Mouse (Mus musculus): ENCODE results near the gene Slc26a10. TPM values are rescaled to one million over a fixed set of nuclear protein-coding genes. Genes with fewer than 3 reads are reported as not detected.

Slc26a10 gene
- polyA plus RNA-seq, 1 experiment from 2014 or later: 1.1 TPM

- Histone ChIP-seq H3K27me3 (ENCODE audit: control insufficient read depth, insufficient read depth, low read length) (no peaks in the 10 kb centered on the region), H3K9ac (replicated peaks; ENCODE audit: low read length) (no peak overlapping the region), H3K27ac (replicated peaks; ENCODE audit: low read depth, low read length) (no peak overlapping the region), H3K4me1 (ENCODE audit: control insufficient read depth, insufficient read depth, low read length) (no peaks in the 10 kb centered on the region), H3K36me3 (replicated peaks; ENCODE audit: control insufficient read depth, insufficient read depth, low read depth, low read length) (no peaks in the 10 kb centered on the region), H3K9me3 (replicated peaks; ENCODE audit: control insufficient read depth, low read length) (no peaks in the 10 kb centered on the region), H3K4me3 (ENCODE audit: low read depth, low read length) (no peak overlapping the region), H3K4me2 (ENCODE audit: low read depth, low read length) (no peak overlapping the region)
- DNase-seq (ENCODE audit: low spot score) (no peak), ATAC-seq (replicated peaks; ENCODE audit: insufficient number of reproducible peaks, low FRiP score, low TSS enrichment, low read depth) (no peak)
- WGBS: 95% methylated on average over 11 of the region's 11 CpGs
These were observed 36.0 kb upstream of the Slc26a10 start for GRCm38 (mm10) chr10:127216456-127216855.

- Histone ChIP-seq H3K9me3 (replicated peaks; ENCODE audit: control insufficient read depth, low read length) (no peaks in the 10 kb centered on the region), H3K4me3 (ENCODE audit: low read depth, low read length) (no peak overlapping the region), H3K27me3 (ENCODE audit: control insufficient read depth, insufficient read depth, low read length) (no peaks in the 10 kb centered on the region), H3K4me1 (ENCODE audit: control insufficient read depth, insufficient read depth, low read length) (0 out of 2 replicates have a peak, but pooled peaks cover 2% of the 10 kb centered on the region), H3K36me3 (replicated peaks; ENCODE audit: control insufficient read depth, insufficient read depth, low read depth, low read length) (no peaks in the 10 kb centered on the region), H3K4me2 (ENCODE audit: low read depth, low read length) (no peak overlapping the region), H3K27ac (replicated peaks; ENCODE audit: low read depth, low read length) (no peak overlapping the region), H3K9ac (replicated peaks; ENCODE audit: low read length) (no peak overlapping the region)
- WGBS: 66% methylated on average over 1 of the region's 1 CpGs
- ATAC-seq (replicated peaks; ENCODE audit: insufficient number of reproducible peaks, low FRiP score, low TSS enrichment, low read depth): no peak
- DNase-seq (ENCODE audit: low spot score): no peak
These were observed 34.0 kb upstream of the Slc26a10 start for GRCm38 (mm10) chr10:127214422-127214803.

- Histone ChIP-seq H3K9ac (replicated peaks; ENCODE audit: low read length) (no peak overlapping the region), H3K27ac (replicated peaks; ENCODE audit: low read depth, low read length) (no peak overlapping the region), H3K27me3 (ENCODE audit: control insufficient read depth, insufficient read depth, low read length) (no peaks in the 10 kb centered on the region), H3K9me3 (replicated peaks; ENCODE audit: control insufficient read depth, low read length) (no peaks in the 10 kb centered on the region), H3K4me3 (ENCODE audit: low read depth, low read length) (no peak overlapping the region), H3K36me3 (replicated peaks; ENCODE audit: control insufficient read depth, insufficient read depth, low read depth, low read length) (no peaks in the 10 kb centered on the region), H3K4me1 (ENCODE audit: control insufficient read depth, insufficient read depth, low read length) (0 out of 2 replicates have a peak, but pooled peaks cover 2% of the 10 kb centered on the region), H3K4me2 (ENCODE audit: low read depth, low read length) (no peak overlapping the region)
- WGBS: 86% methylated on average over 13 of the region's 13 CpGs
- ATAC-seq (replicated peaks; ENCODE audit: insufficient number of reproducible peaks, low FRiP score, low TSS enrichment, low read depth) (no peak), DNase-seq (ENCODE audit: low spot score) (no peak)
These were observed 33.4 kb upstream of the Slc26a10 start for GRCm38 (mm10) chr10:127213704-127214421.

- no peak overlapping the region for H3K4me2 ChIP-seq (ENCODE audit: low read depth, low read length)
- no peak overlapping the region for H3K9ac ChIP-seq (replicated peaks; ENCODE audit: low read length)
- H3K27me3 ChIP-seq (ENCODE audit: control insufficient read depth, insufficient read depth, low read length): no peaks in the 10 kb centered on the region
- H3K36me3 ChIP-seq (replicated peaks; ENCODE audit: control insufficient read depth, insufficient read depth, low read depth, low read length): no peaks in the 10 kb centered on the region
- 0 out of 2 replicates have a peak, but pooled peaks cover 2% of the 10 kb centered on the region for H3K4me1 ChIP-seq (ENCODE audit: control insufficient read depth, insufficient read depth, low read length)
- no peak overlapping the region for H3K4me3 ChIP-seq (ENCODE audit: low read depth, low read length)
- no peak overlapping the region for H3K27ac ChIP-seq (replicated peaks; ENCODE audit: low read depth, low read length)
- ATAC-seq (replicated peaks; ENCODE audit: insufficient number of reproducible peaks, low FRiP score, low TSS enrichment, low read depth): no peak
- H3K9me3 ChIP-seq (replicated peaks; ENCODE audit: control insufficient read depth, low read length): no peaks in the 10 kb centered on the region
- DNase-seq (ENCODE audit: low spot score): no peak
- 95% methylated on average over 8 of the region's 8 CpGs for WGBS
These were observed 32.8 kb upstream of the Slc26a10 start for GRCm38 (mm10) chr10:127213272-127213671.

- H3K4me1 ChIP-seq (ENCODE audit: control insufficient read depth, insufficient read depth, low read length): 0 out of 2 replicates have a peak, but pooled peaks cover 2% of the 10 kb centered on the region
- H3K27ac ChIP-seq (replicated peaks; ENCODE audit: low read depth, low read length): no peak within 1 kb of the TSS
- H3K9me3 ChIP-seq (replicated peaks; ENCODE audit: control insufficient read depth, low read length): no peaks in the 10 kb centered on the region
- H3K9ac ChIP-seq (replicated peaks; ENCODE audit: low read length): peak within 1 kb of the TSS; percentile 74
- peak within 1 kb of the TSS; percentile 76 for H3K4me3 ChIP-seq (ENCODE audit: low read depth, low read length)
- peak within 1 kb of the TSS; percentile 92 for H3K4me2 ChIP-seq (ENCODE audit: low read depth, low read length)
- WGBS: 1% methylated on average over 45 of the region's 47 CpGs
- no peaks in the 10 kb centered on the region for H3K27me3 ChIP-seq (ENCODE audit: control insufficient read depth, insufficient read depth, low read length)
- ATAC-seq (replicated peaks; ENCODE audit: insufficient number of reproducible peaks, low FRiP score, low TSS enrichment, low read depth): peak; percentile 89
- H3K36me3 ChIP-seq (replicated peaks; ENCODE audit: control insufficient read depth, insufficient read depth, low read depth, low read length): no peaks in the 10 kb centered on the region
- peak; percentile 90 for DNase-seq (ENCODE audit: low spot score)
These were observed 31.0 kb upstream of the Slc26a10 start, which contains the start of gene Pip4k2c for GRCm38 (mm10) chr10:127211414-127211854. Pip4k2c (minus strand) TSS chr10:127211585.

GRCm38 (mm10) chr10:127210961-127211405 lies 30.5 kb upstream of the Slc26a10 start:
- Histone ChIP-seq H3K27me3 (ENCODE audit: control insufficient read depth, insufficient read depth, low read length) (no peaks in the 10 kb centered on the region), H3K9me3 (replicated peaks; ENCODE audit: control insufficient read depth, low read length) (no peaks in the 10 kb centered on the region), H3K4me1 (ENCODE audit: control insufficient read depth, insufficient read depth, low read length) (0 out of 2 replicates have a peak, but pooled peaks cover 2% of the 10 kb centered on the region), H3K4me2 (ENCODE audit: low read depth, low read length) (peak overlapping the region; percentile 92), H3K4me3 (ENCODE audit: low read depth, low read length) (peak overlapping the region; percentile 76), H3K27ac (replicated peaks; ENCODE audit: low read depth, low read length) (no peak overlapping the region), H3K36me3 (replicated peaks; ENCODE audit: control insufficient read depth, insufficient read depth, low read depth, low read length) (no peaks in the 10 kb centered on the region), H3K9ac (replicated peaks; ENCODE audit: low read length) (peak overlapping the region; percentile 74)
- DNase-seq (ENCODE audit: low spot score) (no peak), ATAC-seq (replicated peaks; ENCODE audit: insufficient number of reproducible peaks, low FRiP score, low TSS enrichment, low read depth) (peak; percentile 49)
- WGBS: under 1% methylated on average over 25 of the region's 25 CpGs

- H3K9ac ChIP-seq (replicated peaks; ENCODE audit: low read length): no peak overlapping the region
- 0 out of 2 replicates have a peak, but pooled peaks cover 2% of the 10 kb centered on the region for H3K4me1 ChIP-seq (ENCODE audit: control insufficient read depth, insufficient read depth, low read length)
- no peak overlapping the region for H3K4me2 ChIP-seq (ENCODE audit: low read depth, low read length)
- H3K36me3 ChIP-seq (replicated peaks; ENCODE audit: control insufficient read depth, insufficient read depth, low read depth, low read length): peaks cover 2% of the 10 kb centered on the region; the same call in 1 of the 2 replicates
- no peaks in the 10 kb centered on the region for H3K27me3 ChIP-seq (ENCODE audit: control insufficient read depth, insufficient read depth, low read length)
- DNase-seq (ENCODE audit: low spot score) (no peak), ATAC-seq (replicated peaks; ENCODE audit: insufficient number of reproducible peaks, low FRiP score, low TSS enrichment, low read depth) (no peak)
- WGBS: 85% methylated on average over 13 of the region's 13 CpGs
- H3K9me3 ChIP-seq (replicated peaks; ENCODE audit: control insufficient read depth, low read length): no peaks in the 10 kb centered on the region
- H3K27ac ChIP-seq (replicated peaks; ENCODE audit: low read depth, low read length): no peak overlapping the region
- no peak overlapping the region for H3K4me3 ChIP-seq (ENCODE audit: low read depth, low read length)
These were observed 29.6 kb upstream of the Slc26a10 start for GRCm38 (mm10) chr10:127209928-127210570.

GRCm38 (mm10) chr10:127208921-127209320 lies 28.5 kb upstream of the Slc26a10 start:
- Histone ChIP-seq H3K4me2 (ENCODE audit: low read depth, low read length) (no peak overlapping the region), H3K4me3 (ENCODE audit: low read depth, low read length) (no peak overlapping the region), H3K4me1 (ENCODE audit: control insufficient read depth, insufficient read depth, low read length) (0 out of 2 replicates have a peak, but pooled peaks cover 2% of the 10 kb centered on the region), H3K9me3 (replicated peaks; ENCODE audit: control insufficient read depth, low read length) (no peaks in the 10 kb centered on the region), H3K27me3 (ENCODE audit: control insufficient read depth, insufficient read depth, low read length) (no peaks in the 10 kb centered on the region), H3K27ac (replicated peaks; ENCODE audit: low read depth, low read length) (no peak overlapping the region), H3K36me3 (replicated peaks; ENCODE audit: control insufficient read depth, insufficient read depth, low read depth, low read length) (peaks cover 2% of the 10 kb centered on the region; the same call in 1 of the 2 replicates), H3K9ac (replicated peaks; ENCODE audit: low read length) (no peak overlapping the region)
- no peak for DNase-seq (ENCODE audit: low spot score)
- 88% methylated on average over 4 of the region's 4 CpGs for WGBS
- ATAC-seq (replicated peaks; ENCODE audit: insufficient number of reproducible peaks, low FRiP score, low TSS enrichment, low read depth): no peak

Measured in embryonic facial prominence, embryonic 11.5 days (tissue).